Mouse (Mus musculus): ENCODE measurements around the gene Cd180. TPM values are rescaled to one million over a fixed set of nuclear protein-coding genes. Genes with fewer than 3 reads are reported as not detected.

Gene Cd180
- polyA plus RNA-seq, 2 experiments = 1.4 to 1.6 TPM

DNA sequence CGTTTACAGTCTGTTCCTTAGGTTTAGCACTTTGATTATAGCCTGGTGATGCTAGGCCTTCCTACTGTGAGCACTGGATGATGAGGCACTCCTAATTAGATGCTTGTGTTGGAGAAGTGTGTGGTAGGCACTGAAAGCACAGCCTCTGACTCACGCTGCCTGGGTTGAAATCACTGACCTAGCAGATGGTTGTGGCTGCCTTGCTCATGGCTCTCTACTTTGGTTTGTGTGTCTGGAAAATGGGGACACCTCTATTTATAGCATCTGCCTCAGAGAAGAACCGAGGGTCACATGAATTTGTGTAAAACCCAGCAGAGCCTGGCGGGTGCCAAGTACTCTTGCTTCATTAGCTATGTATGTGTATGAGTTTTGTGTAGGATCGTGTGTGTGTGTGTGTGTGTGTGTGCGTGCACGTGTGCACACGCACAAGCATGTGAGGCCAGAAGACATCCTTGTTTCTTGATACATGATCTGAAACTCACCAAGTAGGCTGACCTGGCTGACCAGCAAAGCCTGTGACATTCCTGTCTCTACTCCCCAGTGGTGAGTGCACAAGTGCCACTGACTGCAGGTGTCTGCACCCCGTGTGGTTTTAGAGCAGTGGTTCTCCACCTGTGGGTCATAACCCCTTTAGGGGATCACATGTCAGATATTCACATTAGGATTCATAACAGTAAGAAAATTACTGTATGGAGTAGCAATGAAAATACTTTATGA, 52.4 kb downstream of the Cd180 start:
- TF ChIP-seq CTCF (IDR thresholded peaks at IDR 0.05; ENCODE audit: low read depth) (no peak), EP300 (IDR thresholded peaks at IDR 0.05; ENCODE audit: low read depth) (no peak)
- H3K9ac ChIP-seq (replicated peaks) = no peak overlapping the region
- H3K27ac ChIP-seq = no peak overlapping the region
- 74% methylated on average over 9 of the region's 9 CpGs for WGBS (ENCODE audit: insufficient replicate concordance)
- DNase-seq (ENCODE audit: low read depth in 3 of 3, low spot score in 3 of 3) (no peak), ATAC-seq (ENCODE audit: insufficient read depth) (no peak)
- no peaks in the 10 kb centered on the region for H3K9me3 ChIP-seq (ENCODE audit: control insufficient read depth, low read length)
- H3K4me3 ChIP-seq (ENCODE audit: insufficient read depth in 1 of 2, low read depth in 2 of 2, low read length in 2 of 2) = no peak overlapping the region
- H3K4me2 ChIP-seq (ENCODE audit: low read depth) = no peak overlapping the region
- H3K27me3 ChIP-seq (ENCODE audit: control insufficient read depth, insufficient read depth, low read length) = no peaks in the 10 kb centered on the region
- no peaks in the 10 kb centered on the region for H3K36me3 ChIP-seq (replicated peaks; ENCODE audit: control insufficient read depth, insufficient read depth, low read depth)
- H3K4me1 ChIP-seq (replicated peaks; ENCODE audit: control insufficient read depth in 2 of 2, insufficient read depth in 2 of 2, low read length in 1 of 2) = no peaks in the 10 kb centered on the region

DNA sequence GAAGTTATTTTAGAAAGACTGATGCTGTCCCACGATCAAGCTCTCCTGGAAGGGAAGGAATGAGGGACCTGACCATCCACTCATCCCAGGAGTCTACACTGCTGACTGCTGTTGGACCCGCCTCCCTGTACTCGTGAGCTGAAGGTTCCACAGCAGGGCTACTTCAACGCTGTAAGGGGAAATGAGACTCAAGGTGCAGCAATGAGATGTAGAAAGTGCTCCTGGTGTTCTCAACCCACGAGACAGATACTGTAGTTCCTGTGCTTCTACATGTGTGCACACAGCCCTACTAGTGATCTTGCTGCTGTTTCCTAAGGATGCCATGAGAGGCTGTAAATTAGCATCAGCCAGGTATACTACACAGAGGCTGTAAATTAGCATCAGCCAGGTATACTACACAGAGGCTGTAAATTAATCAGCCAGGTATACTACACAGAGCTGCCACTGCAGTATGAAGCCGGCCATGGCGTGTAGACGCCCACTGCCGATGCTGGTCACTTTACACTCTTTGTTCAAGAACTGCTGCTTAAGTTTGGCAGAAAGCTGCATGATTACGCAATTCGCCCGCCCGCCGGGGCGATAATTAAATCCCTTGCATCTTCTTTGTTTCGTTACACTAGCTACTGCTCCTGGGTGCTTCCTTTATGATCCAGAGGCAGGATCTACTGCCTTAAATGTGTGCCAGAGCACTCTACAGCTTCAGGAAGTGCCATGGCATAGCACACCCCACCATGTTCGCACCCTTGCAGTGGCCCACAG, 53.6 kb downstream of the Cd180 start:
- no peaks in the 10 kb centered on the region for H3K36me3 ChIP-seq (replicated peaks; ENCODE audit: control insufficient read depth, insufficient read depth, low read depth)
- H3K9me3 ChIP-seq (ENCODE audit: control insufficient read depth, low read length) = no peaks in the 10 kb centered on the region
- TF ChIP-seq CTCF (IDR thresholded peaks at IDR 0.05; ENCODE audit: low read depth) (no peak), EP300 (IDR thresholded peaks at IDR 0.05; ENCODE audit: low read depth) (no peak)
- no peak overlapping the region for H3K9ac ChIP-seq (replicated peaks)
- H3K4me2 ChIP-seq (ENCODE audit: low read depth) = no peak overlapping the region
- no peak for DNase-seq (ENCODE audit: low read depth in 3 of 3, low spot score in 3 of 3)
- H3K27me3 ChIP-seq (ENCODE audit: control insufficient read depth, insufficient read depth, low read length) = no peaks in the 10 kb centered on the region
- H3K27ac ChIP-seq = no peak overlapping the region
- WGBS (ENCODE audit: insufficient replicate concordance) = 73% methylated on average over 17 of the region's 17 CpGs
- H3K4me3 ChIP-seq (ENCODE audit: insufficient read depth in 1 of 2, low read depth in 2 of 2, low read length in 2 of 2) = no peak overlapping the region
- no peaks in the 10 kb centered on the region for H3K4me1 ChIP-seq (replicated peaks; ENCODE audit: control insufficient read depth in 2 of 2, insufficient read depth in 2 of 2, low read length in 1 of 2)
- ATAC-seq (ENCODE audit: insufficient read depth) = no peak

DNA sequence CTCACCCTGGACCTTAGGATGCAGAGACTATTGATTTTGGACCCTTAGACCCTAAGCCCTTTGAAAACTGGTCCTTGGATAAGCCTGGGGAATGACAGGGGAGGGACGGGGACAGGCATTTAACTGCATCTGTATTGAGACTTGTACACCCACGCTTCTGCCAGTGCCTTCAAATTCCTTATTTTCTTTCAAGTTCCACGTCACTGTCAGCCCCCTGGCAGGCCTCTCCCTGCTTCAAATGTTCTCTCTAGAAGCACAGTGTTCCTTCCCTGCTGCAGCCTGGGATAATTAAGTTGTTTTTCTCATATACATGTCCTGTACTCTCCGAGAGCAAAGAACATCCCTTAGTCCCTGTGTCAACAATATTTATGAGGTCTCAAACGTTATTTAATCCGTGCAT, 55.8 kb downstream of the Cd180 start:
- 72% methylated on average over 6 of the region's 6 CpGs for WGBS (ENCODE audit: insufficient replicate concordance)
- TF ChIP-seq EP300 (IDR thresholded peaks at IDR 0.05; ENCODE audit: low read depth) (no peak), CTCF (IDR thresholded peaks at IDR 0.05; ENCODE audit: low read depth) (no peak)
- no peak for ATAC-seq (ENCODE audit: insufficient read depth)

DNA sequence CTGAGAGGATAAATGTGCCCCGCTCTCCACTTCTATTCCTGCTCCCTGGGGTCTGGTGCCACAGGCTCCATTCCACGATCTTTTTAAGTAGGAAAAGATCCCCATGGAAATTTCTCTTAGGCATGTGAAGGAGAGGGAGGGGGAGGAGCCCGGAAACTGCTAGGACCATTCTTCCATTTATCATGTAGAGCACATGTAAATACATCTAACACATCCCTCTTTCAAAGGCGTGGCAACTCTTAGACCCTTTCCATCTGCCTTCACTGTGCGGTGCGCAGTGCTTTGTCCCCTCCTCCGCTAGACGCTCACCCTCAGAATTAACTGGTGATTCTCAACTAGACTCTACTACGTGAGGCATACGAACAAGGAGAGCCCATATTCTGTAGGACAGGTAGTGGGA, 56.5 kb downstream of the Cd180 start:
- no peak overlapping the region for H3K27ac ChIP-seq
- peaks cover 12 to 17% of the 10 kb centered on the region in 2 experiments for H3K4me1 ChIP-seq (replicated peaks; ENCODE audit: control insufficient read depth in 2 of 2, insufficient read depth in 2 of 2, low read length in 1 of 2)
- no peak overlapping the region for H3K4me2 ChIP-seq (ENCODE audit: low read depth)
- DNase-seq (ENCODE audit: low read depth in 3 of 3, low spot score in 3 of 3) (no peak), ATAC-seq (ENCODE audit: insufficient read depth) (no peak)
- no peak for TF ChIP-seq CTCF (IDR thresholded peaks at IDR 0.05; ENCODE audit: low read depth)
- no peak for TF ChIP-seq EP300 (IDR thresholded peaks at IDR 0.05; ENCODE audit: low read depth)
- no peaks in the 10 kb centered on the region for H3K27me3 ChIP-seq (ENCODE audit: control insufficient read depth, insufficient read depth, low read length)
- no peak overlapping the region for H3K4me3 ChIP-seq (ENCODE audit: insufficient read depth in 1 of 2, low read depth in 2 of 2, low read length in 2 of 2)
- H3K9me3 ChIP-seq (ENCODE audit: control insufficient read depth, low read length) = no peaks in the 10 kb centered on the region
- no peak overlapping the region for H3K9ac ChIP-seq (replicated peaks)
- WGBS (ENCODE audit: insufficient replicate concordance) = 80% methylated on average over 10 of the region's 10 CpGs
- no peaks in the 10 kb centered on the region for H3K36me3 ChIP-seq (replicated peaks; ENCODE audit: control insufficient read depth, insufficient read depth, low read depth)

More for the DNA sequence above, 55.8 kb downstream of the Cd180 start:
- no peak overlapping the region for H3K4me2 ChIP-seq (ENCODE audit: low read depth)
- no peaks in the 10 kb centered on the region for H3K27me3 ChIP-seq (ENCODE audit: control insufficient read depth, insufficient read depth, low read length)
- no peaks in the 10 kb centered on the region for H3K9me3 ChIP-seq (ENCODE audit: control insufficient read depth, low read length)
- no peak overlapping the region for H3K9ac ChIP-seq (replicated peaks)
- no peak overlapping the region for H3K4me3 ChIP-seq (ENCODE audit: insufficient read depth in 1 of 2, low read depth in 2 of 2, low read length in 2 of 2)
- peaks cover 6 to 10% of the 10 kb centered on the region in 2 experiments for H3K4me1 ChIP-seq (replicated peaks; ENCODE audit: control insufficient read depth in 2 of 2, insufficient read depth in 2 of 2, low read length in 1 of 2)
- no peak overlapping the region for H3K27ac ChIP-seq
- no peak for DNase-seq (ENCODE audit: low read depth in 3 of 3, low spot score in 3 of 3)
- no peaks in the 10 kb centered on the region for H3K36me3 ChIP-seq (replicated peaks; ENCODE audit: control insufficient read depth, insufficient read depth, low read depth)

Measured in liver, embryonic 14.5 days (tissue).